Mouse (Mus musculus): ENCODE measurements around the gene Fcf1. TPM values are rescaled to one million over a fixed set of nuclear protein-coding genes. Genes with fewer than 3 reads are reported as not detected.

Gene Fcf1
- polyA plus RNA-seq, 3 experiments from 2014 or later = 194 to 216 (median 195) TPM

DNA sequence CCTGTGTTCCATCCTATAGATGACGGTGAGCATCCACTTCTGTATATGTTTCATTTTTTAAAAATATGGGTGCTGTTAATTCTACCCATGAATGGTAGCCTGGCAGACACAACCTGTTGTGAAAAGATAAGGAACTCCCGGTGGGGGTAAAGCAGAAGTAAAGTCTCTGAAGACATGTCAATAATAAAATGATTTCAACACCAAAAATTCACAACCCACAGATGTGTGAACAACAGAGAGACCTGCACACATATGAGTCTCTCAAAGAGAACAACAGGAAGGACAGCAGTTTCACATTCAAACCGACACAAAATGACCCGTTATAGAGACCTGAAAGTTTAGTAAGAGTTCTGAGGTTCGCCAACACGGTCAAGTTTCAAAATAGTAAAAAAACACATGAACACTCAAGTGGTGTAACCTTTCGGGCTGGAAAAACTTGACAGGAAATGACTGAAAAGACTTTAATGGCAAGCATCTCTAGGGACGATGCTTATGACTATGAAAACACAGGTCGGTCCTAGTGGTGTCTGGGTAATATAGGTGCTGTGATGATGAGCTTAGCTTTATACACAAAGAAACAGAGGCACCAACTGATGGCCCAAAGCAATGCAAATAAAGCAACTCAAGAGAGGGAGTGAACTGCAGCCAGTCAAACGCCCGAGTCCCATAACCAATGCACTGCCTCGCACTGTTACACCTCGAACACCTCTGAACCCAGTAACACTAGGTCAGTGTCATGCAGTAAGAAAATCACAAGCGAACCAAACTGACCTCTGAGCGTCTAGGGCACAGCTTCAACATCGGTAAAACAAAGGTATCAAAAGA lies 1.7 kb upstream of the Fcf1 start:
- ATAC-seq = peak; percentile 67

- peak; percentile 38 for ATAC-seq
These were observed 855 bp upstream of the Fcf1 start for GRCm38 (mm10) chr12:84969656-84970427.

DNA sequence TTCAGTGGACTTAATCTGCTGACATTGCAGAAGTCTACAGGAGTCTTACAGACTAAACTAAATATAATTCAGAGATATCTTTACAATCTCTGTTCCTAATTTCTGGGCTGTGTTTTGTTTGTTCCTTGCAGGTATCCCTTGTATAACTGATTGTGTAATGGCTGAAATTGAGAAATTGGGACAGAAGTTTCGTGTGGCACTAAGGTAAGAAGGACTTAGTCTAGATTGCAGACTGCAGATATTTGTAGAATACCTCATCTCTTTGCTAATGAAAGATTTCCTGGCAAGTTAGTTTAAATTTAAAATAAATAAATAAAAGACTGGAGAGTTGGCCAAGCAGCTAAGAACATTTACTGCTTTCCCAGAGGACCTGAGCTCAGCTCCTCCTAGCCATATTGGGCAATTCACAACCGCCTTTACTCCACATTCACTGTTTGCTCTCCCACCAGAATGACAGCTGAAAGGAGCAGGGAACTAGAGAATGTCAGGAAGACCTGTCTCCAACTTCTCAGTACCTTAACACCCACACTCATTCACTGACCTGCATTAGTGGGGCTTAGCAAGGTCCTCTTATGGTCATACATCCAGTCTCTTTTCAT lies 8.7 kb downstream of the Fcf1 start:
- no peak for ATAC-seq

GRCm38 (mm10) chr12:84989456-84989855 lies 18.8 kb downstream of the Fcf1 start:
- ATAC-seq = no peak

DNA sequence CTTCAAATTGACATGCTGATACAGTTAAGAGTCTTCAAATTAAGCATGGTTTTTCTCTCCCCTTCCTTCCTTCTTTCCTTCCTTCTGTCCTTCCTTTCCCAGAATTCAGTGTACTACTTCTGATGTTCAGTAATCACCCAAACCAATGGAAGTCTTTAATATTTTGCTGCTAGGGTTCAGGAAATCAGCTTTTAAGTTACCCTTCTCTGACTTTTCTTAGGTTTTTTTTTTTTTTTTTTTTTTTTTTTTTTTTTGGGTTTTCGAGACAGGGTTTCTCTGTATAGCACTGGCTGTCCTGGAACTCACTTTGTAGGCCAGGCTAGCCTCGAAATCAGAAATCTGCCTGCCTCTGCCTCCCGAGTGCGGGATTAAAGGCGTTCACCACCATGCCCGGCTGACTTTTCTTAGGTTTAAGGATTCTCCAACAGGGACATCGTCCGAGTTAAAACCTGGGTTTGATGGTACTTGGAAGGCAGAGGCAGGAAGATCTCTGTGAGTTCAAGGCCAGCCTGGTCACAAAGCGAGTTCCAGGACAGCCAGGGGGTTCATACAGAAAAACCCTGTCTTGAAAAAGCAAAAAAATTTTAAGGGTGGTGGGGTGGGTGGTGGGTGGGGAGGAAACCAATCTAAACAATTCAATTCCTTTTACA lies 24.5 kb downstream of the Fcf1 start:
- no peak for ATAC-seq

- peak; percentile 95 for ATAC-seq
These were observed 25.4 kb downstream of the Fcf1 start, which contains the start of gene Ylpm1 for GRCm38 (mm10) chr12:84996083-84996496. TSS of gene Ylpm1 (plus strand) at chr12:84996321.

DNA sequence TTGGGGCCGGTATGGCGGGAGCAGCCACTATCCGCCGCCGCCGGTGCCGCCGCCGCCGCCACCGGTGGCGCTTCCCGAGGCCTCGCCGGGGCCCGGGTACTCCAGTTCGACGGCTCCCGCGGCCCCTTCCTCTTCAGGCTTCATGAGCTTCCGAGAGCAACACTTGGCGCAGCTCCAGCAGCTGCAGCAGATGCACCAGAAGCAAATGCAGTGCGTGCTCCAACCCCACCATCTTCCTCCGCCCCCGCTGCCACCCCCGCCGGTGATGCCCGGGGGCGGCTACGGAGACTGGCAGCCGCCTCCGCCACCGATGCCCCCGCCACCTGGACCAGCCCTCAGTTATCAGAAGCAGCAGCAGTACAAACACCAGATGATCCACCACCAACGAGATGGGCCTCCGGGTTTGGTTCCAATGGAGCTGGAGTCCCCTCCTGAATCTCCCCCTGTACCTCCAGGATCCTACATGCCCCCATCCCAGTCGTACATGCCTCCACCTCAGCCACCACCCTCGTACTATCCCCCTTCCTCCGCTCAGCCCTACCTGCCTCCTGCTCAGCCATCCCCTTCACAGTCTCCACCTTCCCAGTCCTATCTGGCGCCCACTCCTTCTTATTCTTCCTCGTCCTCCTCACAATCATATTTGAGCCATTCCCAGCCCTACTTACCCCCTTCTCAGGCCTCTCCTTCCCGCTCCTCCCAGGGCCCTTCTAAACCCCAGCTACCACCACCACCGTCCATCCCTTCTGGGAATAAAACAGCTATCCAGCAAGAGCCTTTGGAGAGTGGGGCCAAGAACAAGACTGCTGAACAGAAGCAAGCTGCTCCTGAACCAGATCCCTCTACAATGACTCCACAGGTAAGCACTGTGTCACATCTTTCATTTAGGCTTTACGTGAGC lies 26.1 kb downstream of the Fcf1 start:
- peak; percentile 12 for ATAC-seq

GRCm38 (mm10) chr12:84999053-84999452 lies 28.4 kb downstream of the Fcf1 start:
- ATAC-seq = no peak

GRCm38 (mm10) chr12:85006206-85006605 lies 35.5 kb downstream of the Fcf1 start:
- no peak for ATAC-seq

DNA sequence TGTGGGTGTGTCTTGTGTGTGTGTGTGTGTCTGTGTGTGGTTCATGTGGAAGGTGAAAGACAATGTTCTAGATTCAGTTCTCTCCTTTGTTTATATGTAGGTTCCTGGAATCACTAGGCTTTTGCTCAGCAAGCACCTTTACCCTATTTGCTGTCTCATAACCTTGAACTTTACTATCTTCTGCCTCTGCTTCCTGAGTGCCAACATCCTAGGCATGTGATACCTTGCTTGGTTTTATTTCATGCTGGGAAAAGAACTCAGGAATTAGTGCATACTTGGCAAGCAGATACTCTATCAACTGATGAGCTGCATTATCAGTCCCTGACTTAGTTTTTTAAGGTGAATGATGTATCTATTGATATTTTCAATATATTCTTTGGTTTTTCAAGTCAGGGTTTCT lies 36.3 kb downstream of the Fcf1 start:
- ATAC-seq = no peak

- no peak for ATAC-seq
These were observed 39.1 kb downstream of the Fcf1 start for GRCm38 (mm10) chr12:85009776-85010175.

GRCm38 (mm10) chr12:85010541-85010940 lies 39.8 kb downstream of the Fcf1 start:
- ATAC-seq = no peak

DNA sequence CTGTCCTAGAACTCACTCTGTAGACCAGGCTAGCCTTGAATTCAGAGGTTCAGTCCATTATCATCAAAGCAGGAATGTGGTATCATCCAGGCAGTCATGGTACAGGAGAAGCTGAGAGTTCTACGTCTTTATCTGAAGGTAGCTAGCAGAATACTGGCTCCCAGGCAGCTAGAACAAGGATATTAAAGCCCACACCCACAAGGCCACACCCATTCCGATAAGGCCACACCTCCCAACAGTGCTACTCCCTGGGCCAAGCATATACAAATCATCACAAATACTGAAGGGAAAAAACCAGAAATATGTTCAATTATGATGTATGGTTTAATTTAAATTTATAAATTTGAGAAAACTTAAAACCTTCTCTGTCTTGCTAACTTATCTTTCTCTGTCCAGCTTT lies 41.5 kb downstream of the Fcf1 start:
- ATAC-seq = no peak

GRCm38 (mm10) chr12:85022071-85022470 lies 51.4 kb downstream of the Fcf1 start:
- no peak for ATAC-seq

DNA sequence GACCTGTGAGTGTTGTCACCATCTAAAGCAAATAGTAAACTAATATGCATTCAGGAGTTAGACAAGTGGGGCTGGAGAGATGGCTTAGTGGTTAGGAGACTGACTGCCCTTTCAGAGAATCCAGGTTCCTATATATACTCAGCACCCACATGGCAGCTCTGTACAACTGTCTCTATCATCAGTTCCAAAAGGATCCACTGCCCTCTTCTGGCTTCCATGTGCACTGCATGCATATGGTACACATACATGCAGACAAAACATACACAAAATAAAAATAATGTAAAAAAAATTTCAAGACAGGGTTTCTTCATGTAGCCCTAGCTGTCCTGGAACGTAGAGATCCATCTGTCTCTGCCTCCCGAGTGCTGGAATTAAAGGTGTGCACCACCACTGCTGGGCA lies 62.0 kb downstream of the Fcf1 start:
- no peak for ATAC-seq

Other genes starting within 250 kb of the Fcf1 start
- 100 to 1,000 TPM; 121 to 184 (median 148) TPM for gene Npc2, start 197.7 kb upstream of the Fcf1 start, polyA plus RNA-seq (2017; shearing (Covaris generic))
- gene Isca2, start 197.6 kb upstream of the Fcf1 start, polyA plus RNA-seq (2017; shearing (Covaris generic)) = 100 to 1,000 TPM; 101 to 138 (median 130) TPM
- gene Ltbp2, start 94.4 kb upstream of the Fcf1 start, polyA plus RNA-seq (2017; shearing (Covaris generic)) = not detected
- 10 to 100 TPM; 21.6 to 31.4 (median 28.6) TPM for gene Arel1, start within 50 bp of the Fcf1 start, polyA plus RNA-seq (2017; shearing (Covaris generic))
- gene Ylpm1, start 25.4 kb downstream of the Fcf1 start, polyA plus RNA-seq (2017; shearing (Covaris generic)) = 10 to 100 TPM; 23.6 to 44.3 (median 36.1) TPM
- gene Prox2, start 139.9 kb downstream of the Fcf1 start, polyA plus RNA-seq (2017; shearing (Covaris generic)) = 1 to 10 TPM; 2.1 to 4.4 (median 2.7) TPM
- gene Dlst, start 139.9 kb downstream of the Fcf1 start, polyA plus RNA-seq (2017; shearing (Covaris generic)) = 10 to 100 TPM; 55.1 to 69.3 (median 63.1) TPM
- gene Rps6kl1, start 180.4 kb downstream of the Fcf1 start, polyA plus RNA-seq (2017; shearing (Covaris generic)) = 1 to 10 TPM in 1 of 3 experiments, under 1 TPM in 2; 0.45 to 1.6 (median 0.72) TPM
- gene Pgf, start 206.9 kb downstream of the Fcf1 start, polyA plus RNA-seq (2017; shearing (Covaris generic)) = not detected
- gene Eif2b2, start 248.6 kb downstream of the Fcf1 start, polyA plus RNA-seq (2017; shearing (Covaris generic)) = 10 to 100 TPM; 66.0 to 86.7 (median 71.7) TPM

All from inflammation-experienced regulatory T-cells, adult 6 months (primary cell).